Mouse (Mus musculus): Measurements from ENCODE around the gene Tbc1d22a. TPM values are rescaled to one million over a fixed set of nuclear protein-coding genes. Genes with fewer than 3 reads are reported as not detected.

Gene Tbc1d22a
- total RNA-seq, 4 experiments from 2014 or later: 32.9 to 34.3 (median 33.8) TPM

DNA sequence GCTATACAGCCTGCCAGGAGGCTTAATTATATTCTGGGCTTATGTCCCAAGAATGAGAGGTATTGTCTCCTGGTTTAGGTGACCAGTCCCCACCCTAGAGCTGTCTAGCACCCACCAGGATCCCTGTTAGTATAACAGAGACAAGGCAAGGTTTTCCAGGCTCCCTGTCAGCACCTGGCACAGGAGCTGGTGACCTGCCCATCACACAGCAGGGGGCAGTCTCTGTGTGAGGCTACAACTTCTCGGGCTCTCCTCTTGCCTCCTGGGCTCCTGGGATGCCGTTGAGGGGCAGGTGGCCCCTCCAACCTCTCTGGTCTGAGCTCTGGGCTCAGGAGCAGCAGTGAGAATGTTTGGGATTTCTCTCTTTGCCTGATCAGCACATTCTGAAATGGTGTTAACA lies 171.2 kb downstream of the Tbc1d22a start:
- no peak for DNase-seq (ENCODE audit: low spot score in 2 of 2)

DNA sequence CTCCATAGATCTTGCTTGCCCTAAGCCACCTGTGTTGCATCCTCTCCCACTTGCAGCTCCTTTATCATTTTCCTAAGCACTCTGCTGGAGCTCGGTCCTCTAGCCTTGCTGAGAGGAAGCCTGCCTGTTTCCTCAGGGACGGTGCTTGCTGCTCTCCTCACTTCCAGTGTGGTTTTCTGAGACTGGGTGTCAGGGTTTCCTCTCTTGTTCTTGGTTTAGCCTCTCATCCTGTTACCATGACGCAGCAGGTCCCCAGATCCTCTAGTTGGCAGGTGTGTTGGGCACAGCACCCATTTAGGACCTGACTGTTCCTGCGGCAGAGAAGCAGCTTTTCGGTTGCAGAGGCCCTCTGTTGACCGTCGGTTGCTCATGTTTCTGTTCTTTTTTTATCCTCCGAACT lies 172.1 kb downstream of the Tbc1d22a start:
- DNase-seq (ENCODE audit: low spot score in 2 of 2): no peak

DNA sequence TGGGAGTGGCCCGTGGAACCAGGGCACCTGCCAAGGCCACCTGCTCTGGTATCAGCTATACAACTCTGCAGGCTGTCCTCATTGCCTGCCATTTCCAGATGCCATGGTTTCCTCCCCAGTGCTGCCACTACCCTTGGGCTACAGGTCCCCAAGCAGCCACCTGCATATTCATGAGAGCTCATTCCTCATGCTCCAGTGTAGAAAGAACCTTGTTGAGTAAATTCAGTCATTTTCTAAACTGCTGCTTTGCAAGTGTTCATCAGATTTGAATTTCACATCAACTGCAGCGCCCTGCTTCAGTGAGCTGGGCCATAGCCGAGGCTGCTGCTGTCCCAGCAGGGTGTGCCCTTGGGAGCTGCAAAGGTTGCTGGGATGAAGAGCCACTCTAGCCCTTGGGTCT lies 174.3 kb downstream of the Tbc1d22a start:
- no peak for DNase-seq (ENCODE audit: low spot score in 2 of 2)

DNA sequence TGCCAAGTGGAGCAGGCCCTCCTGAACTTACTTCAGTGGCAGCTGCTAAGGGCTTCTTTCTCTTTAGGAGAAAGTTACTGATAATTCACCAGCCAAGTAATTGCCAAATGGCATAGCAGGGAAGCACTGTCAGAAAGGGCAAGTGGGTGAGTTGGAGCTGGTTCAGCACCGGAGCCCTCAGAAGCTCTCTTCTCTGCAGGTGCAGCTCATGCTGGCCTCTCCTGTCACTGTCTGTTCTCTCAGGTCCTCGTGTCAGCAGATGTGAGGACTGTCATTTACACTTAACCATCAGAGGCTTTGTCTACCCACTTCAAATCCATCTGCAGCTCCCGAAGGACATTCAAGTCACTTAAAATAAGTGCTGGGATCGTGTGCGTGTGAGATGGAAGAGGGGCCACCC lies 190.6 kb downstream of the Tbc1d22a start:
- no peak for DNase-seq (ENCODE audit: low spot score in 2 of 2)

DNA sequence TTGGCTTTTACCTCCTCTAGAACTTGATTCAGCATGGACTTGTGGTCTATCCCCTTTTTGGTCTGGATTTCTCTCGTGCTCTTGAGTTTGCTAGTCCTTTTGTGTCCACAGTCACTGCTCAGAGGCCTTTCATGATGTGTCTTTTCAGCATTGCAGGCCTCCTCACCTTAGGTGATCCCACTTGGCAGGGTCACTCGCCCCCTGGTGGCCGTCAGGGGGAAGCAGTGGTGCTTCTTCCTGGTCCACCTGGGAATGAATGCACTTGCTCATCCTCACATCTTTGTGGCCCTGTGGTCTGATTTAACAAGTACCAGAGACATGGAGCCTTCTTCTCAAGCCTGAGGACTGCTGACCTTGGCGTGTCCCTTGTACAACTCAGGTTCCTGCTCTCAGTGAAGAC lies 191.3 kb downstream of the Tbc1d22a start:
- DNase-seq (ENCODE audit: low spot score in 2 of 2): peak in 1 of 2 experiments; percentile 29

DNA sequence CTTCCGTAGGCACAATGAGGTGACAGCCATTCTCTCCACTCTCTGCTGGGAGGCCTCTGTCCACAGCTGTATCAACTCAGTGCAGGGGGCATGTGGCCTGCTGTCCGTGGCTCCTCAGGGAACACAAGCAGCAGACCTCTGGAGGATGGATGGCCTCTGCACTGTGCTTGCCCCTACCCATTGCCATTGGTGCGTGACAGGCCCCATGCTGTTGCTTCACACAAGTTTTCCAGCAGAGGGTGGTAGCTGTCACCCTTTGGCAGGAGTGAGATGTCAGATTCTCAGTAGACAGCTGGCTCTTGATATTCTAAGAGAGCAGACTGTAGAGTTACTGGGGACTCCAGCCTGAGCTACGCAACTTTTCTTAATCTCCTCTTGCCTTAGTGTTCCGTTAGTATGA lies 195.1 kb downstream of the Tbc1d22a start:
- DNase-seq (ENCODE audit: low spot score in 2 of 2): no peak

DNA sequence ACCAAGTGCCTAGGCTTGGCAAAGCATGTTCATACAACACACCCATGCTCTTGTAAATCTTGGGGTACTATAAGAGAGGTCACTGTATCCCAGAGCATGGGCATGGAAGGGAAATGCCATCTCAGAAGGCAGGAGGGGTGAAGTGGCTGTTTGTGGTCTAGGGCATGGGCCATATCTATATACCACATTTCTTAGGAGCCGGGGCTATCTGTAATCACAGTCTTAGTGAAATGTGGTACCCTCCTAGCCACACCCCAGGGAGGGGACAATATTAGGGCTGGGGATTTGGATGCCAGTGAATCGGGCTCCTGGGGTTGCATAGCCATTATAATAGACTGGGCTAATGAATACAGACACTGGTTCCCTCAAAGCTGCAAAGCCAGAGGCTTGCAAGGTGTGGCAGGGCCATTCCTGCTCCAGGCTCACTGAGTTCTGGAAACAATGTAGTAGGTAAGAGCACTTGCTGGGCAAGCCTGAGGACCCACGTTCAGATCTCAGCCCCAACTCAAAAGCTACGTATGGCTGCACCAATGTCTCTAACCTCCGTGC lies 197.3 kb downstream of the Tbc1d22a start:
- no peak for DNase-seq (ENCODE audit: low spot score in 2 of 2)

DNA sequence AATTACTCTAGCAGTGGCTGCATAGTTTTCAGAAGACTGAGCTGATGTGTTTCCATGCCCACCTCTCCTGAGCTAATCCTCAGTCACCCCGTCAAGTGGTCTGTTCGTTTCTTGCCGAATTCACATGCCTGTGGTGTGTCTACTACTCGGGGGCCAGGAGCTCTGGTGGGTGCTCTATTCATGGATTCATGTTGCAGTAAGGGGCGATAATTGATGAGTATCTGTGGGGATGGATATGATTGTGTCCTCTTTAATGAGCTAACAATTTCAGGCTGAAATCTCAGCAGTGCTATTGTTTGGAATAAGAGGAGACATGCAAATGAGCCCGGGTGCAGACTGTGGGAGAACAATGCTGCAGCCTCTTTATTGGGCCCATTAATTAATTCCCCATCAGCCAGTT lies 201.7 kb downstream of the Tbc1d22a start:
- DNase-seq (ENCODE audit: low spot score in 2 of 2): no peak

DNA sequence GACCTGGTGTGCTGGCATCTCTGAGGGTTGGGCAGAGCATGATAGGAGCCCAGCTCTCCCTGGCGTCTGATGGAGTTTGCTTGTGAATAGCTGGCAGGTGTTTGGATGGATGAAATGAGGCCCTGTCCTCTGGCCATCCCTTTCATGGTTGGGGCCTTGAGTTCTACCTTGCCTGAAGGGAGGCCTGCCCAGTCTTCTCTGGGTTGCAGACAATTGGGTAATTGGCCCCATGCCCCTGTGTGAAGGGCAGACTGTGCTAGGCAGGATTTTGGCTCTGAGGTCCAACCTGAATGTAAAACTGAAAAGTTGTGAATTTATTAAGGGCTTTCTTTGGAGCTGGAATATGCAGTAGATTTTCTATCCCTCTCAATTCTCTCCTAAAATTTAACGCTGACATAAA lies 204.2 kb downstream of the Tbc1d22a start:
- DNase-seq (ENCODE audit: low spot score in 2 of 2): no peak

DNA sequence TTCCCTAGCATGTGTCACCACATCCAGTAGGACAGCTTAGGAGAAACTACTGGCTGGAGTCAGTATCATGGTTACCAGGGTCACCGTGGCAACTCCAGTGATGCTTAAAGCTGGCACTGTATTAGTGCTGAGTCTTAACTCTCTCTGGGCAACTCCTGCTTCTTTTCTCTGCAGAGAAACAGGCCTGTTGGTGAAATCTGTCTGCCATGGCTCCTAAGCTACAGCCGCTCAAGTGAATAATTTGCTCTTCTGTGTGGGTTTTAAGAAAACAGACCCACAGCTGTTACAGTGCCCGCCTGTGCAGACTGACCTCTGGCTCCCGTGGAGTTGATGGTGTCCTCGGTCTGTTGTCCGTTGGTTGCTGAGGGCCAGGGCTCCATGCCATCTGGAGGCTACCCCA lies 205.4 kb downstream of the Tbc1d22a start:
- DNase-seq (ENCODE audit: low spot score in 2 of 2): peak in 1 of 2 experiments; percentile 26

DNA sequence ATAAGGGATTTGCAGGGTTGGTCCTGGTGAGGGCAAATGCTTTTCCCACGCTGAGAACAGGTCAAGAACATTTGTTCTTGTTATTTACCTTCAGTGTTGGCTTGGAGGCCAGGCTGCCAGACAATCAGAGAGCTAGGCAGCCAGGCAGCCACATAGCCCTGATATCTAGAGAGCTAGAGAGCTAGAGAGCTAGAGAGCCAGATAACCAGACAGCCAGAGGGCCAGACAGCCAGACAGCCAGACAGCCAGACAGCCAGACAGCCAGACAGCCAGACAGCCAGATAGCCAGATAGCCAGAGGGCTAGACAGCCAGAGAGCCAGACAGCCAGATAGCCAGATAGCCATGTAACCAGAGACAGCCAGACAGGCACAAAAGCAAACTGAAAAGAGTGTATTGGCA lies 208.6 kb downstream of the Tbc1d22a start:
- DNase-seq (ENCODE audit: low spot score in 2 of 2): no peak

DNA sequence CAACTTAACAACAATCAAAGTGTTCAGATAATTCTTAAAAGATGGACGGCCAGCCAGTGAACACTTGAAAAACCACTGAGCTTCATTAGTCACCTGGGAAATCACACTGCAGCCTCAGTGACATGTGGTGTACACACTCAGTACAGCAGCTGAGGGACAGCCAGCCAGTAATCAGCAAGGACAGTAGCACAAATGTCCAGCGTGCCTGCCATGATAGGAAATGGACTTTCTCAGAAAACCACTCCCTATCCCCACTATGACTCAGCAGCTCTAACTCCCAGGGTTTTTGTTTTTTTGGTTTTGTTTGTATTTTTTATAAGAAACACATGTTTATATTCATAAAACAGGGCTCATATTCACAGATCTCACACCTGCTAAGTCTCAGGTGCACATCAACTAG lies 209.6 kb downstream of the Tbc1d22a start:
- no peak for DNase-seq (ENCODE audit: low spot score in 2 of 2)

DNA sequence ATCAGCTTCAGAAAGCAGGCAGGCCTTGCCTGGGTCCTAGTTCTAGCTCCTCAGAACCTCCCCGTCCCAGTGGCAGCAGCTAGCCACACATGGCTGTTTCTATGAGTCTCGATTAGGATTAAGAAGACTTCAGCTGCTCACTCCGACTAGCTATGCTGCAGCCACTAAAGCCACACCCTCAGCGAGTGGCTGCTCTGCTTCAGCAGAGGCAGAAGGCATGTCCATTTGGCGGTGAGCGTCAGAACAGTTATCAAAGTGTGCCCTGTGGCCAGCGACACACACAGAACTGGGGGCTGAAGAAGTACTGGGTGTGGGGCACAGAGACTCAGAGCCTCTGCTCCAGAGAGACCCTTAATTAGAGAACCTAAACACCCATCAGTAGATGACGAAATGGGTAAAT lies 210.7 kb downstream of the Tbc1d22a start:
- no peak for DNase-seq (ENCODE audit: low spot score in 2 of 2)

DNA sequence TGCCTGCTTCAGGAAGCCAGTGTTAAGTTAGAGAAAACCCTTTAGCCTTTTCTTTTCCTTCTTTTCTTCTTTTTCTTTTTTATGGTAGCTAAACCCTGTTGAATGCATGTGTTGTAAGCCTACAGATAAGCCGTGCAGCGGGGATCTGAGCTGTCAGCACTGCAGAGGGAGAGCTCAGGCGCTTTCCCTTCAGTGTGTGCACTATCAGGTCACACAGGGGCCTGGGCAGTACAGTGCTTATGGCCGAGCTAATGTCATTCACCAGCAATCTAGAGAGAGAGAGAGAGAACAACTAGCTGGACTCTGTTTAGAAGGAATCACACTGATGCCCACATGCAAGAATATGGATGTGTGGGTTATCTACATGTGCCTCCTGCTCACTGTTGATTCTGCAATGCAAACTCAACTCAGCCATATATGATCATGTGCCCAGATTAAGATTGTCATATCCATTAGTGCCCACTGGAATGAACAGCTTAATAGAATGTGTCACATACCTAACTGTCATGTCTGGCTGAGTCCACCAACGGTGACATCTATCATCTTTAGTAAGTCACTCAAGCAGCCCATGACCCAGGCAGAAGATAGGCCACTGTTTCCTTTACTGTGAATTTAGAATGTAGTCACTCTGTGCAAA lies 212.2 kb downstream of the Tbc1d22a start:
- no peak for DNase-seq (ENCODE audit: low spot score in 2 of 2)

DNA sequence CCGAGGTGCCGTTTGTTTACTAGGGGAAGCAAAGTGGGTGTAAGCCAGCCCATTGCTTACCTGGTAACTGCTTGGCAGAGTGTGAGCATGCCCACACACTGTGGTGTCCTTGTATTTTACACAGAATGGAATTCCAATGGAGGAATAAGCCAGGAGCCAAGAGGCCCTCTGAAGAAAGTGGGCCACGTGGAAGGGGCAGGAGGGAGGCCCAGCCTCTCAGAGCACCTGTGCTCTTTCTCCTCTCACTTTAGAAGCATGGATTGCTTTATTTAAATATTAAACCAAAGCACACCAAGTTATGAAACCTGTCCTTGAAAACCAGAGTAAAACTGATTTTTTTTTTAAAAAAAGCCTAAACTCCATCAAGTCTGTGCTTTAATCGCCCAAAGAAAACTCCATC lies 213.2 kb downstream of the Tbc1d22a start:
- DNase-seq (ENCODE audit: low spot score in 2 of 2): no peak

DNA sequence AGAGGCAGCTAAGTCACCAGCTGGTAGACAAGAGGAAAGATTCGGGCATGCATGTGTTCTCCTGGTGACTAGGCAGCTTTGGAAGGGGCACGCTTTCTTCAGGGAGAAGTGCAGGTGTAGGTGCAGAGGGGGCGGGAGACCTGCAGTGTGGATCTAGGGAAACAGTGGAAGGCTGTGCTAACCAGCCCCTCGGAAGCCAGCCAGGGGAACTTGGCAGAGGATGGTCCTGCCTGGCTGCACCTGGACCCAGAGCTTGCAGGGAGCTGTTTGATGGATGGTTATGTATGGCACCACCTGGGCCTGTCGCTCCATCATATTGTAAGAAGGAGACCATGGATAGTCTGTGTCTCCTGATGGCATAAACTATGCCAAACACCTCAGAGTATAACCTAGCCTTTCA lies 214.2 kb downstream of the Tbc1d22a start:
- DNase-seq (ENCODE audit: low spot score in 2 of 2): peak in 1 of 2 experiments; percentile 37

DNA sequence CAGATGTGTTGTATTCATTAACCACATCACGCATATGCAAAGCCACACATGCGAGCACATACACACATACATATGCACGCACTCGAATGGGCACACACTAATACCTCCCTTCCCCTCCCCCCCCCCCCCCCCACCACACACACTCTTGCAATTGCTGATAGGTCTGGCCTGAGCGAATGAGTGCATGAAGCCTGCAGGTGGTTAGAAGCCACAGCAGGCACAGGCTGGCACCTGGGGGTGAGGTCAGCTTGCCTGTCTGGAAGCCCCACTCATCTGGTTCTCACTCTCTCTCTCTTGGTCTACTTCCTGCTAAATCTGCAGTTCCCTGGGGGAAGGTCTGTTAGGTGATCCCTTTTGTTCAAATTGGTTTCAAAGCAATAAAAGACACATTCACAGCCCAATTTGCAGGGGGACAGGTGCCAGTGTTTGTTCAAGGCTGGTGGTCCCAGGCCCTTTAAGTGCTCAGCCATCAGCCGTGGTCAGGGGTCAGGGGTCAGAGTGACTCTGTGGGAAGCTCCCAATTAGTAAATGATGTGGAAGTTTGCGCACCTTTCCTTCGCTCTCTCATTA lies 215.6 kb downstream of the Tbc1d22a start:
- DNase-seq (ENCODE audit: low spot score in 2 of 2): no peak

DNA sequence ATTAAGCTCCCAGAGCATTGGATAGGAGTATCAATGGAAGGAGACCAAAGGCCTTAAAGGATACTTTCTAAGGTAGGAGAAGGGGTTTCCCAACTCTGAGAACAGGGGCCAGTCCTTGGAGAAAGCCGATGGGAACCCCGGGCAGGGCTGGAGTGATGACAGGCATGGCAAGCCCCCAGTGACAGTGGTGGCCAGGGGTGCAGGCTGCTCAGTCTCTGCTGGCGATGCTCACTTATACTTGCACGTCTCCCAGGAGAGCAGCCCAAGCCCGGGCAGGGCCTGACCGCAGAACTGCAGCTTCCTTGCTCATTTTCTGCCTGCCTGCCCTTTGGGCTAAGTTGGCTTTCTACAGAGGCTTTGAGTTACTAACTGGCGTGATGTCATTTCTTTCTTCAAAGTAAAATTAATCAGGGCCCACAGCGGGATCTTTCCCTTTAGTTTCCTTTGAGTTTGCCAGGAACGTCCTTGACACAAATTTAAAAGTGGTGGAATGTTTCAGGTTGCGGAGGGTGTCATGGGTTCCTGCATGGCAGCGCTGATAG lies 217.4 kb downstream of the Tbc1d22a start:
- no peak for DNase-seq (ENCODE audit: low spot score in 2 of 2)

DNA sequence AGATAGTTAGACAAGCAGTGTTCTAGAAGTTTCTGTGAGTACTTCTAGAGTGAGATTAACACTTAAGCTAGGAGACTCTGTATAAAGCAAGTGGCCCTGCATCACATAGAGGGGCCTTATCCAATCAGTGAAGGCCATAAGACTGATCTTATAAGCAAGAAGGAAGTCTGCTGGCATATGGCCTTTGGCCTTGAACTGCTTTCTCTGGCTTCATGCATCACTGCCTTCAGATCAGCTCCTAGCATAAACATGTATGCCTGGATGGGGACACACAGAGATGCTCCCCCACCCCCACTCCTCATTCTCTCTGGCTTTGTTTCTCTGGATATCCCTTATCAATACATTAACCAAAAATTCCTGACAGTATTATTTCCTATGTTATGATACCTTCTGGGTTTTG lies 218.5 kb downstream of the Tbc1d22a start:
- no peak for DNase-seq (ENCODE audit: low spot score in 2 of 2)

DNA sequence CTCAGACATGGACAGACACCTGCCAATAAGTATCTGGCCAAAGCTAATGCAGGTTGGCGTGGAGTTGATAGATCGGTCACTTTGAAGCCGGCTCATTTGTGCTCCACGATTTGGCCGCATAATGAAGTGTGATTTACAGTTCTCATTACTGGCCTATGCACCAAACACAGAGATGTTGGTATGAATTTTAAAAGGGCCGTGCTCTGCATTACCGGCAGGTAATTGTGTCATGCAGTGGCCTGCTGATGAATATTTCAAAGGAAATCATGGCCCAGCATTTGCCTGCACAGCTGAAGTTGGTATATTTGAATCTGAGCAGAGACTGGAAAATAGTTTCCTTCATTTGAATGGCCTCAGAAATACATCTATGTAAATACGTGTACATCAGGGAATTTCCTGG lies 219.1 kb downstream of the Tbc1d22a start:
- DNase-seq (ENCODE audit: low spot score in 2 of 2): no peak

DNA sequence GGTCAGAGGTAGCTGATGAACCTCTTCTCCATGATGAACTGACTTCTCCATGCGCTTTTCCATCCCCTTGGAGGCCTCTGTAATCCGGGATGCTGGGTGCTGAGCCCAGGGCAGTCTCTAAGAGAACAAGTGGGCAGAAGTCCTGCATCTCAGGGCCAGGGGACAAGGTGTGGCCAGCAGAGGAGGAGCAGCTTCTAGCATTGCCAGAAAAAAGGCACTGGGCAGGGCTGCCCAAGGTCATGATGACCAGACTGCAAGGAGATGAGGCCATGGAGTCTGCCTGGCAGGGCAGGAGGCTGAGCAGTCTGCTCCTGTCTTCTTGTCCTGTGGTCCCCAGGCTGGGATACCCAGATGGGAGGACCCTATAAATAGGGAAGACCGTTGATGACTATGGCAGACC lies 220.0 kb downstream of the Tbc1d22a start:
- DNase-seq (ENCODE audit: low spot score in 2 of 2): no peak

DNA sequence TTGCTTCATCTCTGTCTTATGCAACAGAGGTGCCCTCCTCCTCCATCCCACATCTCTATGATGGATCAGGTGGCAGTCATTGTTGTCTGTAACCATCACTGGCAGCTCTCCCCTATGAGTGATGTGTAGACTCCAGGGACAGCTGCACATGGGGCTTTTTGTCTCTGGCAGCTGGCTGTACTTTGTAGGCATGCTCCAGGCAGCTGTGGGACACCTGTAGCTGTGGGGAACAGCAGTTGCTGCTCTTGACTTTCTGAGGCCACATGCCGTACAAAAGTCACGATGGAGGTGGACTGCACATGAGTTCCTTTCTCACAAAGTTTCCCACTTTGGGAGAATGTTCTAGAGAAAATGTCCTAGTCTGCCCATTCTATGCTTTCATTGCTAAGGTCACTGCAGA lies 223.1 kb downstream of the Tbc1d22a start:
- DNase-seq (ENCODE audit: low spot score in 2 of 2): no peak
